Mouse (Mus musculus): ENCODE data around the gene Gucy2g. TPM values are rescaled to one million over a fixed set of nuclear protein-coding genes. Genes with fewer than 3 reads are reported as not detected.

The Gucy2g gene
- total RNA-seq (2023): not detected in 2 replicates

DNA sequence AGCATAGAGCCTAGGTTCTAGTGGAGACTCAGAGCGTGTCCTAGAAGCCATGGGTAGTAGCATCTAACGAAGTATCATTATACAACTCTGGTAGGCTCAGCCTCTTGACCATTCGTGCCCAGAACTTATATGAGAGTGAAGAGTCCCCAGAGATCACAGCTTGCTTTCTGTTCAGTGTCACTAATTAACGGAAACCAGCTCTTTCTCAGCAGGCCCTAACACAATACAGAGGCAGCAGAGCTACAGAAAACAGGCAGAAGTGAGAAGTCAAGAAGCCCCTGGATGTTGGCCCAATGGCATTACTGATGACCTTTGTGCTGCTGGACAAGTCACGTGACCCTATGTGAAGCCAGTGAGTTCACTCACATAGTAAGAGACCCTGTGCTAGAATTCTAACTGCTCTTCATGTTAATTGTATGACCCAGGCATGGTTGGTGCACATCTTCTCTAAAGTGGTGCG lies at the start of gene Gucy2g:
Gene Gucy2g (minus strand): TSS at position 51 of the 460 bp plus-strand sequence.

GRCm38 (mm10) chr19:55251383-55252124 lies 10.5 kb upstream of the Gucy2g start, which contains the start of gene Acsl5:
Gene Acsl5 (plus strand): TSS chr19:55251938.

DNA sequence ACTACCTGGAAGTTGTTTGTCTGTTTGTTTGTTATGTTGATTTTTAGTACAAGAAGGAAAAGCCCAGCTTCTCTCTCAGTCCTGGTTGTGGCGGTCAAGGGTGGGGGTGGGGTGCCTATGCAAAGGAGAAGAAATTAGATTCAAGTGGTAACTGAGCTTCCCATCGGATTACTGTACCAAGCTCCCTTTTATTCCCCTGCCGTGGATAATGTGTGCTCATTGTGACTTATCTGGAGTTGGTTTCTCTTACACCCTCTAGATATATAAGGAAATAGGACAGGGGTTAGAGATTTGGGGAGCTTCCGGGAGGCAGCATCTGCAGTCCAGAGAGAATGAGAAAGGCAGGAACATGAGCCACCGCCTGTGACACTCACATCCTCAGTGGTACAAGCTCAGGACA lies 60.6 kb downstream of the Gucy2g start, which contains the start of gene Tectb:
Gene Tectb (plus strand): TSS at position 301 of the 400 bp plus-strand sequence.

Other genes with a start within 250 kb of the Gucy2g start
- 2.5 and 3.3 TPM in 2 replicates for gene Gpam, start 114.0 kb downstream of the Gucy2g start, total RNA-seq (2023)
- gene Tectb, start 60.5 kb downstream of the Gucy2g start, total RNA-seq (2023): not detected in 2 replicates
- 45.4 and 51.4 TPM in 2 replicates for gene Acsl5, start 10.7 kb upstream of the Gucy2g start, total RNA-seq (2023)
- 18.9 and 24.2 TPM in 2 replicates for gene Zdhhc6, start 74.8 kb upstream of the Gucy2g start, total RNA-seq (2023)
- gene Vti1a, start 75.1 kb upstream of the Gucy2g start, total RNA-seq (2023): 36.4 and 53.6 TPM in 2 replicates

Measured in neutrophil, adult 65 days (primary cell).